Mouse (Mus musculus) neural tube, embryonic 15.5 days (tissue): ENCODE results near the gene Zfyve16. TPM values are rescaled to one million over a fixed set of nuclear protein-coding genes. Genes with fewer than 3 reads are reported as not detected.
A peak's percentile ranks its signal among the peaks of the same experiment; 100 is the strongest.

ENCODE experiments used
- ATAC-seq: fragments of 200-750 bp; cut with Nextera tagmentation; 2 replicates; pipeline ENCODE4 v1.8.0; 2017; ENCODE audit warnings: mild to moderate bottlenecking, moderate TSS enrichment, moderate library complexity; ENCODE audit not compliant: low FRiP score
- H3K27ac ChIP-seq: fragments of 300-500 bp; sonication (generic); replicated peaks from 2 replicates; pipeline ENCODE4 v1.5.1; 2015; ENCODE audit warnings: mild to moderate bottlenecking, inconsistent platforms
- H3K27me3 ChIP-seq: fragments of 300-500 bp; sonication (generic); replicated peaks from 2 replicates; pipeline ENCODE4 v1.6.1; 2015; ENCODE audit warnings: inconsistent platforms
- H3K36me3 ChIP-seq: fragments of 300-500 bp; sonication (generic); 2 replicates; pipeline ENCODE4 v1.6.1; 2015; ENCODE audit warnings: inconsistent platforms
- H3K4me1 ChIP-seq: fragments of 300-500 bp; sonication (generic); 2 replicates; pipeline ENCODE4 v1.6.1; 2015; ENCODE audit warnings: inconsistent platforms
- H3K4me2 ChIP-seq: fragments of 300-500 bp; sonication (generic); 2 replicates; pipeline ENCODE4 v1.6.1; 2015; ENCODE audit warnings: inconsistent platforms, mild to moderate bottlenecking, moderate library complexity
- H3K4me3 ChIP-seq: fragments of 300-500 bp; sonication (generic); replicated peaks from 2 replicates; pipeline ENCODE4 v1.5.1; 2015; ENCODE audit warnings: mild to moderate bottlenecking, inconsistent platforms
- H3K9ac ChIP-seq: fragments of 300-500 bp; sonication (generic); replicated peaks from 2 replicates; pipeline ENCODE4 v1.6.1; 2015; ENCODE audit warnings: mild to moderate bottlenecking, inconsistent platforms
- H3K9me3 ChIP-seq: fragments of 300-500 bp; sonication (generic); replicated peaks from 2 replicates; pipeline ENCODE4 v1.6.1; 2016; ENCODE audit warnings: inconsistent platforms
- WGBS: fragments of 180-500 bp; shearing (Covaris S2); methylation state at CpG from one replicate; pipeline ENCODE4 v1.1.7; 2015; ENCODE audit warnings: mixed read lengths; 5-methylcytosine and 5-hydroxymethylcytosine counted together
- polyA plus RNA-seq: library from polyadenylated mRNA; unstranded; fragments of >200 nt; fragmentation: Nextera tagmentation; extraction: Ambion mirVana; gene quantifications from 2 replicates; pipeline ENCODE4 v1.2.1, GENCODE M21; 2015

Zfyve16 gene
- 8.7 and 8.9 TPM in 2 replicates for polyA plus RNA-seq

DNA sequence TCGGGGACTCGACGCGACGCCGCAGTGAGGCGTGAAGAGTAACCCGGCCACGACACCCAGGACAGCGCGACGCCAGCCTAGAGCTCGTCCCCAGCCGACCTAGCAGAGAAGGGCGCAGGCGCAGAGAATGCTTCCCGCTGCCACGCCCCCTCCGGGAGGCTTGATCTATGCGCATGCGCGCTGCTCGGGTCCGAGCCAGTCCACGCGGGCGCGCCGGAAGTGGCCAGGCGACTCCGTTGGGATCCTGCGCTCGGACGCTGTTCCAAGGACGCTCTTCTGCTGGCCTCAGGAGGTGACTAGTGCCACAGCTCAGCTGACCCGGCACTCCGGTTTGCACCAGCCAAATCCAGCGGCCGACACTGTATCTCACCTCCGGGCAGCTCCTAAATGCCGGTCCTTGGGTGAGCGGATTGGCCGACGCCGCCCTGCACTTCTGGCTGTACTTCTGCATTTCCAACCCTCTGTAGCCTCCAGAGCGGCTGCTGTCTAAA, at the start of gene Zfyve16:
Zfyve16 (minus strand) TSS at position 148 of the 491 bp plus-strand sequence.
- no peaks in the 10 kb centered on the region for H3K27me3 ChIP-seq
- H3K4me1 ChIP-seq: peaks cover 19% of the 10 kb centered on the region
- under 1% methylated on average over 46 of the region's 46 CpGs for WGBS
- peak; percentile 97 for ATAC-seq
- no peaks in the 10 kb centered on the region for H3K36me3 ChIP-seq
- H3K4me2 ChIP-seq: peak within 1 kb of the TSS; percentile 60
- H3K9me3 ChIP-seq: no peaks in the 10 kb centered on the region
- peak within 1 kb of the TSS; percentile 96 for H3K27ac ChIP-seq
- H3K9ac ChIP-seq: peak within 1 kb of the TSS; percentile 84
- H3K4me3 ChIP-seq: peak within 1 kb of the TSS; percentile 85

DNA sequence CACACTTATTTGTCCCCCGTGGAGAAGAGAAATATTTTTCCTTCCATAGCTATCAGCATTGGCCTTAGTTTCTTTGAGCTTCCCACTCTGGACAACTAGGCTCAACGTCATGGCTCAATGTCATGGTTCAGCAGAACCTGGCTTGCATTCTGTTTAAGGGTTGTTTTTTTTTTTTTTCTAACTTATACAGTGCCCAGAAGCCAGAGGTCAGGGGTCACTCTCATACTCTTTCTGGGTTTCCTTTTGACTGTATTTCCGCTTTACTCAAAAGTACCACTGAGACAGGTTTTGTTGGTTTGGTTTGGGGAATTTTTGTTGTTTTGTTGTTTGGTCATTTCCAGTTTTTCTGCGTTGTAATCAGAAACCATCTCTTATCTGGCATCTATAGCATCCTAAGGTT, 47.5 kb upstream of the Zfyve16 start:
- no peak for ATAC-seq
- H3K4me2 ChIP-seq: no peak overlapping the region

DNA sequence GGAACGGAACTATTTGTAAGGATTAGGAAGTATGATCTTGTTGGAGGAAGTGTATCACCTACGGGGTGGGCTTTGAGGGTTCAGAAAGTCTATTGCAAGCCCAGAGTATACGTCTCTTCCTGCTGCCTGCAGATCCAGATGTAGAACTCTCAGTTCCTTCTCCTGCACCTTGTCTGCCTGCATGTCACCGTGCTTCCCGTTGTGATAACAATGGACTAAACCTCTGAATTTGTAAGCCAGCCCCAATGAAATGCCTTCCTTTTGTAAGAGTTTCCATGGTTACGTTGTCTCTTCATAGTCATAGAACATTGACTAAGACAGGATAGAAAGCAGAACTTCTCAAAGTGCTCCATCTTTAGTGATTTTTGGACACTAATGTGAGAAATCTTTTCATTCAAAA, 46.0 kb upstream of the Zfyve16 start:
- no peak for ATAC-seq
- no peaks in the 10 kb centered on the region for H3K9me3 ChIP-seq
- H3K9ac ChIP-seq: no peak overlapping the region
- no peak overlapping the region for H3K27ac ChIP-seq
- no peak overlapping the region for H3K4me2 ChIP-seq
- H3K36me3 ChIP-seq: no peaks in the 10 kb centered on the region
- no peaks in the 10 kb centered on the region for H3K27me3 ChIP-seq
- 50% methylated on average over 6 of the region's 6 CpGs for WGBS
- H3K4me1 ChIP-seq: no peaks in the 10 kb centered on the region
- no peak overlapping the region for H3K4me3 ChIP-seq

More for the DNA sequence above, 47.5 kb upstream of the Zfyve16 start:
- H3K36me3 ChIP-seq: no peaks in the 10 kb centered on the region
- no peak overlapping the region for H3K4me3 ChIP-seq
- H3K9ac ChIP-seq: no peak overlapping the region
- H3K27me3 ChIP-seq: no peaks in the 10 kb centered on the region
- no peaks in the 10 kb centered on the region for H3K4me1 ChIP-seq
- H3K27ac ChIP-seq: no peak overlapping the region
- H3K9me3 ChIP-seq: no peaks in the 10 kb centered on the region
- 84% methylated on average over 4 of the region's 4 CpGs for WGBS

DNA sequence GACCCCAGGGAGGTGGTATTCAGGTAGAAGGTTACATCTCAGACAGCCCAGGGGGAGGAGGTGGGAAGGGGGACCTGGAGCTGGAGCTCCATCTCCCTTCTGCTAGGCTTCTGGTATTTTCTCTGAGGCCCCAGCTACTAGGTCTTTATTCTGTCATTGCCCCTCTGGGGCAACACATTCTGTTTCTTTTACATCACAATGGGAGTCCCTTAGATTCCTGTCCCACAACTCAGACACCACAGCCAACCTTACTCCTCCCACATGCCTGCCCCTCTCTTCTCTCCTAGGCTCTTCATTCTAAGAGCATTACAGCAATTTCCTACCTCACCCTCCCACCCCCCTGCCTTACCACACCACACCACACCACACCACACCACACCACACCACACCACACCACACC, 45.4 kb upstream of the Zfyve16 start, which contains the start of gene Spz1:
Spz1 (minus strand) TSS at position 101 of the 400 bp plus-strand sequence.
- H3K4me2 ChIP-seq: no peak within 1 kb of the TSS
- H3K4me3 ChIP-seq: no peak within 1 kb of the TSS
- no peaks in the 10 kb centered on the region for H3K36me3 ChIP-seq
- no peaks in the 10 kb centered on the region for H3K4me1 ChIP-seq
- no peaks in the 10 kb centered on the region for H3K27me3 ChIP-seq
- no peaks in the 10 kb centered on the region for H3K9me3 ChIP-seq
- no peak for ATAC-seq
- H3K9ac ChIP-seq: no peak within 1 kb of the TSS
- H3K27ac ChIP-seq: no peak within 1 kb of the TSS

DNA sequence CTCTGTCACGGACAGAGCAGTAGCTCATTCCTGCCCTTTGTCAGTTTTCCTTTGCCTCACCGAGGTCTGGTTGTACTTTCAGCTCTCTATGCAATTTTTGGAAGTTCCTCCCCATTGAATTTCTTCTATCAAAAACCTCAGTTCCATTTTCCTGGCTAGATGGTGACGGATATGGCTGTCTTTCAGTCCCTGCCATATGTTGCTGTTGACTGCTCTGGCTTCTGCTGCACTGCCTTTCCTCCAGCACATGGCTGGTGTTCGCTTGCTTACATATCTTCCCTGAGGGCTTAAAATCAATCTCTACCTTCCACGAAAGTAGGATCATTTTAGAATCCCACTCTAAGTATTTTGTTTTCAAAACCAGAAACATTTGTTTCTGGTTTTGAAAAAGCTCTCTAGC, 28.8 kb upstream of the Zfyve16 start:
- H3K9me3 ChIP-seq: no peaks in the 10 kb centered on the region
- H3K9ac ChIP-seq: no peak overlapping the region
- ATAC-seq: no peak
- no peak overlapping the region for H3K4me3 ChIP-seq
- H3K27ac ChIP-seq: no peak overlapping the region
- H3K27me3 ChIP-seq: no peaks in the 10 kb centered on the region
- no peaks in the 10 kb centered on the region for H3K4me1 ChIP-seq
- no peak overlapping the region for H3K4me2 ChIP-seq
- H3K36me3 ChIP-seq: no peaks in the 10 kb centered on the region
- WGBS: 75% methylated on average over 5 of the region's 5 CpGs

DNA sequence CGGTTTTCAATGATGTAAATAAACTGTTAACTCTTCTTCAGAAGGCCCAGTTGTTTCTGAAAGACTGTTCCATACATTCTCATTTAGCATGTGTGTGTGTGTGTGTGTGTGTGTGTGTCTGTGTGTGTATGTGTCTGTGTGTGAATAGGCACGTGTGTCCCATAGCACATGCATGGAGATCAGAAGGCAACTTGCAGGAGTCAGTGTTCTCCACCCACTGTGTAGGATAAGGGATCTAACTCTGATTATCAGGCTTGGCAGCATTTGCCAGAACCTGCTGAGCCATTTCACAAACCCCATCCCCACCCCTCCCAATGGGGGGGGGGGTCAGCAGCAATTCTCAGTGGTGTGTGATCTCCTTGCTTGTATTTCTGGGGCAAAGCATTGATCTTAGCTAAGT, 26.6 kb upstream of the Zfyve16 start:
- 58% methylated on average over 2 of the region's 2 CpGs for WGBS
- no peak for ATAC-seq

DNA sequence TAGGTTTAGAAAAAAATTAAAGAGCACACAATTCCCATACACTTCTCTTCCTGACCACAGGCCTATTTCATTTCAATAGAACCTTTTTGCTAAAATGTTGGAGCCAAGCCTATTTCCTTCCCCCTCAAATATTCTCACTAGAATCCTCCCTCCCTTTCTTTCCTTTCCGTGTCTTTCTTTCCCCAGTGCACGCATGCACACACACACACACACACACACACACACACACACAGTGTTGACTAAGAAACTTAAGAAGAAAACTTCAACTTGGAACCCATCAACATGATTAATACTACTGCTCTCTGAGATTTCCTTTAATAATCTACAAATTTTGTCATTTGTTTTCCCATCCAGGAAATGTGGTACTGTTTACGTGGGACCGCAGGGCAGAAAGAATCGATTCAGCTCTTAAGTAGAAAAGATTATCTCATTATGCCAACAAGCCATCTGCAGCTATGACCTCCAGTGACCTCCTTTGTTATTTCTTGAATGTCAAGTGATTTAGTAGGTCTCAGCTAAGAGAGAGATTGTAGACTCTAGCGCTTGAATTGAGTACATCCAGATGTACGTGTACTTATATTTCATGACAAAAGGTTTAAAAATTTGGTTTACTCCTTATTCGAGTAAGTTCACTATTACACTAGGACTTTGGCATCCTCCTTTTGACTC, 25.9 kb upstream of the Zfyve16 start:
- WGBS: 21% methylated on average over 8 of the region's 8 CpGs
- Histone ChIP-seq H3K27ac (no peak overlapping the region), H3K4me2 (no peak overlapping the region), H3K36me3 (no peaks in the 10 kb centered on the region), H3K27me3 (no peaks in the 10 kb centered on the region), H3K9ac (no peak overlapping the region), H3K4me1 (no peaks in the 10 kb centered on the region), H3K4me3 (no peak overlapping the region), H3K9me3 (no peaks in the 10 kb centered on the region)
- no peak for ATAC-seq

More for the DNA sequence above, 26.6 kb upstream of the Zfyve16 start:
- H3K36me3 ChIP-seq: no peaks in the 10 kb centered on the region
- no peaks in the 10 kb centered on the region for H3K27me3 ChIP-seq
- H3K9ac ChIP-seq: no peak overlapping the region
- no peak overlapping the region for H3K4me3 ChIP-seq
- H3K27ac ChIP-seq: no peak overlapping the region
- no peak overlapping the region for H3K4me2 ChIP-seq
- no peaks in the 10 kb centered on the region for H3K9me3 ChIP-seq
- H3K4me1 ChIP-seq: no peaks in the 10 kb centered on the region

DNA sequence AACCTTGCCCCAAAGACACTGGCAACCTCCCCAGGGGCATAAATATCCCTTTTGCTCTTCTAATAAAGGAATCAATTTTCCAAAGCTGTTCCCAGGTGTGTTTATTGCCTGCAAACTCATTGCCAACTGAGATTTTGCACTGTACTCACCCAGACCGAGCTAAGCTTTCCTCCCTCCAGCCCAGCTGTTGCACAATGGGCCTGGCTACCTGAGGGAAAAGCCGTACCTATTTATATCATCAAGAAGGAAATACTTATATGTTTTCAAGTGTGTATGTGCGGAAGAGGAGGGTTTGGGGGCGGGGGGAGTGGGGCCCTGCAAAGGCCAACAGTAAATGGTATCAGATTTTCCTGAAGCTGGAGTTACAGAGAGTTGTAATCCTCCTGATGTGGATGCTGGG, 16.4 kb upstream of the Zfyve16 start:
- H3K36me3 ChIP-seq: no peaks in the 10 kb centered on the region
- H3K27ac ChIP-seq: no peak overlapping the region
- H3K27me3 ChIP-seq: no peaks in the 10 kb centered on the region
- ATAC-seq: no peak
- H3K4me1 ChIP-seq: no peaks in the 10 kb centered on the region
- H3K9ac ChIP-seq: no peak overlapping the region
- peaks cover 10% of the 10 kb centered on the region; the same call in 1 of the 2 replicates for H3K9me3 ChIP-seq
- WGBS: 89% methylated on average over 4 of the region's 4 CpGs
- no peak overlapping the region for H3K4me3 ChIP-seq
- no peak overlapping the region for H3K4me2 ChIP-seq

DNA sequence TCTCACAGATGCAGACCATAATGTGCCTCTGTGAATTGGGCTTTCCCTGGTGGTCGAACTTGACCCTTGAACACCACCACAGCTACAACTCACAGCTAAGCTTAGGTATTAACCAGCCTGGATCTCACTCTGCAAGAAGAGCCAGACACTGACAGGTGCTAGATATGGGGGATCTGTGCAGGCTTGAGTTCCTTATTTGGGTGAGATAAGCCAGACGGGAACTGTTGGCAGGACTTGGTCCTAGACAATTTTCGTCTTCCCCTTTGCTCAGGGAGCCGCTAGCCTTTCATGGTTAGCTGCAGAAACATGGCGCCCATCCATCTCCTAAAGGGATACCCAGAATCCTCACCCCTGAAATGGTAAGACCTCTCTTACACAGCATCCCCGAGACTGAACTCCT, 10.3 kb upstream of the Zfyve16 start:
- H3K4me3 ChIP-seq: no peak overlapping the region
- WGBS: 92% methylated on average over 6 of the region's 6 CpGs

DNA sequence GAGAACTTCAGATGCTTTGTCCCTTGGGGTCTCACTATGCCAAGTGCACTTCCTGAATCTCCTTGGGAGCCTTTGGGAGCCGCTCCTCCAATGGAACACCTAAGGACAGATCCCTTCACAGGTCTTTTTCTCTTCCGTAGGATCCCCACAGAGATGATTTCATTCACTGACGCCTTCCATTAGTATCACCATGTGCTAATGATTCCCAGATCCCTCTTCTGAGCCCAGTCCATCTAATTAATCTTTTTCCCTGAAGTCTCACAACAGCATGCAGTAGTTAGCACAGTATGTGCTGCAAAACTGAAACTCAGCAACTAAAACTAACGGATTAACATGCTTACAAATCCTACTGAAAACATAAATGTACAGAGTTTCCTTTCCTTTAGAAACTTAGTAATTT, 8.5 kb upstream of the Zfyve16 start:
- peaks cover 5% of the 10 kb centered on the region; the same call in 1 of the 2 replicates for H3K4me1 ChIP-seq
- no peaks in the 10 kb centered on the region for H3K27me3 ChIP-seq
- ATAC-seq: peak; percentile 80
- WGBS: 38% methylated on average over 4 of the region's 4 CpGs
- no peak overlapping the region for H3K9ac ChIP-seq
- no peaks in the 10 kb centered on the region for H3K9me3 ChIP-seq
- H3K36me3 ChIP-seq: no peaks in the 10 kb centered on the region
- no peak overlapping the region for H3K27ac ChIP-seq
- no peak overlapping the region for H3K4me3 ChIP-seq
- H3K4me2 ChIP-seq: no peak overlapping the region

More for the DNA sequence above, 10.3 kb upstream of the Zfyve16 start:
- no peak for ATAC-seq
- Histone ChIP-seq H3K4me2 (no peak overlapping the region), H3K9ac (no peak overlapping the region), H3K9me3 (no peaks in the 10 kb centered on the region), H3K27me3 (no peaks in the 10 kb centered on the region), H3K4me1 (peaks cover 5% of the 10 kb centered on the region; the same call in 1 of the 2 replicates), H3K27ac (no peak overlapping the region), H3K36me3 (no peaks in the 10 kb centered on the region)

DNA sequence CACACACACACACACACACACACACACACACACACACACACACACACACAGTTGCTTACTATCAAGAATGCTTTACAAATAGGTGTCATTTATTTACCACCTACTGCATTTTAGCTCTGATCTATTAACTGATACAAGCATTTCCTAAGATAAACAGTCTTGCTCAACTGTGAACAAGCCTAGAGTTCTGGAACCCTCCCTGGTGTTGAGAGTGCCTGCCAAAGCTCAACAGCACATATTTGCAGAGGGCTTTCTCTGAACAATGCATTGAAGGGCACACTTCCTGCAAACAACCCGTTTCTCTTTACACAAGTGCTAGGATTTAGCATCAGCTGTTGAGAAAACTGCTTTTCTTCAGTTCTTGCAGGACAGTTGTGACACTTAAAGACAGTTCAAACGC, 3.1 kb upstream of the Zfyve16 start:
- H3K9ac ChIP-seq: no peak overlapping the region
- no peak for ATAC-seq
- no peaks in the 10 kb centered on the region for H3K27me3 ChIP-seq
- 56% methylated on average over 2 of the region's 2 CpGs for WGBS
- H3K4me3 ChIP-seq: no peak overlapping the region
- no peak overlapping the region for H3K27ac ChIP-seq
- H3K4me1 ChIP-seq: peaks cover 17% of the 10 kb centered on the region
- H3K36me3 ChIP-seq: no peaks in the 10 kb centered on the region
- no peaks in the 10 kb centered on the region for H3K9me3 ChIP-seq
- H3K4me2 ChIP-seq: no peak overlapping the region

DNA sequence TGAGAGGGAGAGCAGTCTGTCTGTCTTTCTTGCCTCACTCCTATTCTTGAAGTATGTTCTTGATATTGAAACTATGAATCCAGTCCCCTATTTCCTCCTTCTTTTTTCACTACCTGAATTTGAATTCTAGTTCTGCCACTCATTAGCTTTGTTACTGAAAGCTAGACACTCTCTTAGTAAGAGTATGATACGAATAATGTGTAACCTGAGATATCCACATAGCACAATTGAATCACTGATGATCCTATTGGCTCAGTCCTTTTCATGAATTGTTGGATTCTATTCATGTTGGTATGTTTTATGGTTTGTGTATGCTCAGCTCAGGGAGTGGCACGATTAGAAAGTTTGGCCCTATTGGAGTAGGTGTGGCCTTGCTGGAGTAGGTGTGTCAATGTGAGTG, 1.5 kb upstream of the Zfyve16 start:
- Histone ChIP-seq H3K27ac (no peak overlapping the region), H3K27me3 (no peaks in the 10 kb centered on the region), H3K4me1 (peaks cover 19% of the 10 kb centered on the region), H3K9ac (no peak overlapping the region), H3K4me3 (no peak overlapping the region), H3K36me3 (no peaks in the 10 kb centered on the region), H3K9me3 (no peaks in the 10 kb centered on the region), H3K4me2 (no peak overlapping the region; the same call in 1 of the 2 replicates)
- 65% methylated on average over 2 of the region's 2 CpGs for WGBS
- ATAC-seq: no peak
